Mouse (Mus musculus): ENCODE measurements at regions not wholly inside any gene's neighbourhood (a gene's known extent, or its start where the extent isn't known, plus 50 kb on each side); places are given as distances from the start of the nearest gene placed in this dataset.

GRCm38 (mm10) chr9:24943830-24944229 is 145.4 kb upstream of the Gm10181 start:
- no peak for DNase-seq

- DNase-seq: no peak
Measured at GRCm38 (mm10) chr9:24952516-24952915, 136.7 kb upstream of the Gm10181 start.

GRCm38 (mm10) chr9:24955641-24956040 is 133.6 kb upstream of the Gm10181 start:
- no peak for DNase-seq

- DNase-seq: no peak
Measured at GRCm38 (mm10) chr9:24956566-24956965, 132.7 kb upstream of the Gm10181 start.

- no peak for DNase-seq
Measured at GRCm38 (mm10) chr9:24963290-24963689, 125.9 kb upstream of the Gm10181 start.

GRCm38 (mm10) chr9:24967571-24967970 is 121.7 kb upstream of the Gm10181 start:
- DNase-seq: no peak

- no peak for DNase-seq
Measured at GRCm38 (mm10) chr9:24974021-24974741, 115.0 kb upstream of the Gm10181 start.

- DNase-seq: no peak
Measured at GRCm38 (mm10) chr9:24982796-24983195, 106.4 kb upstream of the Gm10181 start.

GRCm38 (mm10) chr9:24994491-24994890 is 94.7 kb upstream of the Gm10181 start:
- DNase-seq: no peak

- DNase-seq: no peak
Measured at GRCm38 (mm10) chr9:25021095-25021691, 68.0 kb upstream of the Gm10181 start.

- no peak for DNase-seq
Measured at GRCm38 (mm10) chr9:25022439-25022838, 66.8 kb upstream of the Gm10181 start.

- no peak for DNase-seq
Measured at GRCm38 (mm10) chr9:25024486-25024885, 64.7 kb upstream of the Gm10181 start.

GRCm38 (mm10) chr9:25027581-25027980 is 61.6 kb upstream of the Gm10181 start:
- DNase-seq: peak; percentile 23

GRCm38 (mm10) chr9:25028305-25028704 is 60.9 kb upstream of the Gm10181 start:
- no peak for DNase-seq

- DNase-seq: no peak
Measured at GRCm38 (mm10) chr9:25031466-25031865, 57.8 kb upstream of the Gm10181 start.

Measured in thymus, postnatal 14 days (tissue).